Comparison of ENCODE assay signal across 11 mouse cellular contexts in genomic region chr1:131637791-131638540, GRCm38 (mm10). TPM values are rescaled to one million over a fixed set of nuclear protein-coding genes. Genes with fewer than 3 reads are reported as not detected.
DNase-seq lines count a peak whose midpoint lies in the region; ATAC-seq and TF ChIP-seq lines count a peak whose summit lies in the region.
"Had no signal": no experiment of that assay in that cellular context is flagged by ENCODE, and none has a peak within 500 bp of the region (broad histone marks: within the 10 kb centered on the region; RNA-seq: fewer than 3 reads in every experiment).

Gene Ctse, plus strand, starts transcription at chr1:131638306.

- no peak within 1 kb of the TSS for H3K27ac ChIP-seq in lung, postnatal 0 days (ENCODE audit: low read length)
- no peak within 1 kb of the TSS for H3K27ac ChIP-seq in forebrain, embryonic 11.5 days (ENCODE audit: low read depth, low read length)
- H3K27ac ChIP-seq in hindbrain, embryonic 11.5 days (ENCODE audit: low read depth, low read length) = no peak within 1 kb of the TSS
- H3K27ac ChIP-seq: forebrain, embryonic 15.5 days had no signal

- peak; percentile 40; the same call in 1 of the 2 replicates for ATAC-seq in lung, postnatal 0 days
- ATAC-seq in forebrain, embryonic 11.5 days (replicated peaks; ENCODE audit: low FRiP score) = no peak
- no peak for ATAC-seq in hindbrain, embryonic 11.5 days (ENCODE audit: low FRiP score)
- ATAC-seq: forebrain, embryonic 15.5 days had no signal

- TF ChIP-seq EP300 in lung, postnatal 0 days (IDR thresholded peaks at IDR 0.05) = no peak

- no peak for TF ChIP-seq CTCF in lung, postnatal 0 days (IDR thresholded peaks at IDR 0.05)

- no peaks in the 10 kb centered on the region for H3K36me3 ChIP-seq in lung, postnatal 0 days (ENCODE audit: insufficient read depth, low read length)
- no peaks in the 10 kb centered on the region for H3K36me3 ChIP-seq in forebrain, embryonic 11.5 days (ENCODE audit: control insufficient read depth, insufficient read depth, low read length)
- no peaks in the 10 kb centered on the region for H3K36me3 ChIP-seq in hindbrain, embryonic 11.5 days (ENCODE audit: control insufficient read depth, insufficient read depth, low read length)
- H3K36me3 ChIP-seq: forebrain, embryonic 15.5 days had no signal

- DNase-seq in adrenal gland, postnatal 4 days (ENCODE audit: low spot score in 2 of 2) = no peak
- no peak for DNase-seq in adrenal gland, postnatal 10 days
- DNase-seq in c-Kit-positive CD71-positive TER-119-positive erythroid progenitor cells, embryonic 14.5 days (ENCODE audit: low spot score) = peak; percentile 89
- peak; percentile 35 for DNase-seq in lung, postnatal 0 days (ENCODE audit: low spot score)
- DNase-seq in spleen, postnatal 4 days (ENCODE audit: low spot score in 2 of 2) = peak; percentile 71 to 81
- no peak for DNase-seq in ovary, postnatal 10 days (ENCODE audit: low spot score)
- DNase-seq in forebrain, embryonic 11.5 days (ENCODE audit: low spot score) = no peak
- no peak for DNase-seq in hindbrain, embryonic 11.5 days (ENCODE audit: low spot score)
- DNase-seq: layer of hippocampus, postnatal 36 days had no signal

- H3K9me3 ChIP-seq in lung, postnatal 0 days (ENCODE audit: low read length) = no peaks in the 10 kb centered on the region
- no peaks in the 10 kb centered on the region for H3K9me3 ChIP-seq in forebrain, embryonic 11.5 days (ENCODE audit: control insufficient read depth, low read length)
- no peaks in the 10 kb centered on the region for H3K9me3 ChIP-seq in hindbrain, embryonic 11.5 days (ENCODE audit: control insufficient read depth, low read length)
- H3K9me3 ChIP-seq: forebrain, embryonic 15.5 days had no signal

- H3K27me3 ChIP-seq in lung, postnatal 0 days (replicated peaks; ENCODE audit: insufficient read depth, low read length) = no peaks in the 10 kb centered on the region
- no peaks in the 10 kb centered on the region for H3K27me3 ChIP-seq in forebrain, embryonic 11.5 days (ENCODE audit: control insufficient read depth, insufficient read depth, low read length)
- H3K27me3 ChIP-seq in hindbrain, embryonic 11.5 days (ENCODE audit: control insufficient read depth, insufficient read depth, low read length) = no peaks in the 10 kb centered on the region
- H3K27me3 ChIP-seq: forebrain, embryonic 15.5 days had no signal

- no peak within 1 kb of the TSS for H3K9ac ChIP-seq in lung, postnatal 0 days (replicated peaks; ENCODE audit: low read depth)
- H3K9ac ChIP-seq in forebrain, embryonic 11.5 days (ENCODE audit: low read length) = no peak within 1 kb of the TSS
- no peak within 1 kb of the TSS for H3K9ac ChIP-seq in hindbrain, embryonic 11.5 days (ENCODE audit: low read depth, low read length)
- H3K9ac ChIP-seq: forebrain, embryonic 15.5 days had no signal

- no peaks in the 10 kb centered on the region for H3K4me1 ChIP-seq in lung, postnatal 0 days (ENCODE audit: insufficient read depth, low read depth, low read length)
- H3K4me1 ChIP-seq in forebrain, embryonic 11.5 days (replicated peaks; ENCODE audit: control insufficient read depth, insufficient read depth, low read length) = no peaks in the 10 kb centered on the region
- no peaks in the 10 kb centered on the region for H3K4me1 ChIP-seq in hindbrain, embryonic 11.5 days (replicated peaks; ENCODE audit: control insufficient read depth, insufficient read depth, low read length)
- H3K4me1 ChIP-seq: forebrain, embryonic 15.5 days had no signal

- 27% methylated on average over 9 of the region's 9 CpGs for WGBS in lung, postnatal 0 days
- WGBS in forebrain, embryonic 11.5 days = 86% methylated on average over 9 of the region's 9 CpGs
- WGBS in hindbrain, embryonic 11.5 days = 78% methylated on average over 9 of the region's 9 CpGs

- 0 out of 2 replicates have a peak within 1 kb of the TSS, but pooled peaks have one; percentile 11 for H3K4me2 ChIP-seq in lung, postnatal 0 days (replicated peaks; ENCODE audit: low read depth, low read length)
- H3K4me2 ChIP-seq in forebrain, embryonic 11.5 days (ENCODE audit: low read depth, low read length, severe bottlenecking) = no peak within 1 kb of the TSS
- no peak within 1 kb of the TSS for H3K4me2 ChIP-seq in hindbrain, embryonic 11.5 days (replicated peaks; ENCODE audit: low read depth, low read length)
- H3K4me2 ChIP-seq: forebrain, embryonic 15.5 days had no signal

- no peak within 1 kb of the TSS for H3K4me3 ChIP-seq in lung, postnatal 0 days (ENCODE audit: low read depth, low read length)
- no peak within 1 kb of the TSS for H3K4me3 ChIP-seq in forebrain, embryonic 11.5 days (ENCODE audit: low read depth, low read length)
- H3K4me3 ChIP-seq in hindbrain, embryonic 11.5 days (ENCODE audit: low read depth, low read length) = no peak within 1 kb of the TSS
- H3K4me3 ChIP-seq: forebrain, embryonic 15.5 days; myocyte had no signal

RNA-seq across cellular contexts. Expression of gene Ctse, which starts in this region (rescaled TPM):
- 10 to 100 TPM; 15.3 to 32.2 TPM for total RNA-seq in adrenal gland, postnatal 4 days (2021)
- 10 to 100 TPM in 1 of 2 experiments, 1 to 10 TPM in 1; 9.9 to 21.1 TPM for total RNA-seq in adrenal gland, postnatal 10 days (2021)
- polyA plus RNA-seq in lung, postnatal 0 days (2015; fragmentation: Nextera tagmentation; extraction: Ambion mirVana) = 0.80 and 1.1 TPM in 2 replicates
- polyA plus RNA-seq in forebrain, embryonic 11.5 days (2014; fragmentation: Nextera tagmentation; extraction: Ambion mirVana) = 0.35 TPM in 1 of 2 replicates, not detected in the other
- polyA plus RNA-seq in hindbrain, embryonic 11.5 days (2014; fragmentation: Nextera tagmentation; extraction: Ambion mirVana) = 0.26 and 0.38 TPM in 2 replicates
- total RNA-seq: layer of hippocampus, postnatal 36 days had no signal
- polyA plus RNA-seq: forebrain, embryonic 15.5 days; myocyte had no signal

Comparison
In these comparisons a context has a peak if more than half of its experiments do, and no peak if none do; other contexts are left out.
1. DNase-seq: peak in c-Kit-positive CD71-positive TER-119-positive erythroid progenitor cells, embryonic 14.5 days (single experiment), lung, postnatal 0 days (single experiment) and spleen, postnatal 4 days (2 of 2); none in adrenal gland, postnatal 4 days (0 of 2), adrenal gland, postnatal 10 days (single experiment), ovary, postnatal 10 days (single experiment), forebrain, embryonic 11.5 days (single experiment) and hindbrain, embryonic 11.5 days (single experiment).